Mouse (Mus musculus): ENCODE data around the gene Pebp1. TPM values are rescaled to one million over a fixed set of nuclear protein-coding genes. Genes with fewer than 3 reads are reported as not detected.

Gene Pebp1
- polyA plus RNA-seq, 1 experiment = 3,275 TPM

DNA sequence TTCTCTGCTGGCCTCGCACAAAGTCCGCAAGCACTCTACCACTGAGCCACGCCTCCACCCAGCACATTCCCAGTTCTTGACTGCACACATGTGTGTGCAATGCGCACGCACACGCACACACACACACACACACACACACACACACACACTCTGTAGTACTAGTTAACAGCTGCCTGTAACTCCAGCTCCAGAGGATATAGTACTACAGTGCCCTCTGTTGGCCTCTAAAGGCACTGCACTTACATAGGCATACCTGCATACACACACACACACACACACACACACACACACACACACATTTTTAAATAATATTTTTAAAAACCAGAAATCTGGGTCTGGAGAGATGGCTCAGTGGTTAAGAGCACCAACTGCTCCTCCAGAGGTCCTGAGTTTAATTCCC lies 9.6 kb downstream of the Pebp1 start:
- Histone ChIP-seq H3K27me3 (ENCODE audit: control insufficient read depth, insufficient read depth, low read length) (no peaks in the 10 kb centered on the region), H3K4me1 (ENCODE audit: control insufficient read depth, insufficient read depth, low read length) (no peaks in the 10 kb centered on the region), H3K36me3 (ENCODE audit: control insufficient read depth, insufficient read depth, low read length) (no peaks in the 10 kb centered on the region), H3K4me3 (ENCODE audit: control insufficient read depth, low read depth, low read length) (no peak overlapping the region), H3K27ac (ENCODE audit: control insufficient read depth, insufficient read depth, low read depth, low read length) (no peak overlapping the region)
- peak; percentile 10; the same call in 1 of the 2 replicates for TF ChIP-seq CTCF (IDR thresholded peaks at IDR 0.05; ENCODE audit: control insufficient read depth, insufficient read depth, insufficient replicate concordance, low read depth, low read length)
- TF ChIP-seq POLR2A (IDR thresholded peaks at IDR 0.05; ENCODE audit: control insufficient read depth, low read depth, low read length) = no peak

DNA sequence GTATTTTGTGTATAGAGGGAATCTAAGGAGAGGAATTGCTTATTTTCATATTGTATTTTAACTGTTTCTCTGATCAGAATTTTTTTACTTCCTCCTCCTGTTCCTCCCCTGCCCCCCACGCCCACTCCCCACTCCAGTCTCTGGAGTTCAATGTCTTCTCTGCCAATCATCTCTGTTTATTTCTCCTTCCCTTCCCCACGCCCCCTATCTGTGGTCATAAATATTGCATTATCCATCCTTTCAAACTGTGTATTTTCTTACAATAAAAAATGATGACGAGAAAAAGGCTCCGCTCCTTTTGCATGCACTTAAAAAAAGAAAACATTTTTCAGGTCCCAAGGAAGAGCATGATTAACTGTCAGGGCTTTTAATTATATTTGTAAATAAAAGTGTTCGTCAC lies 12.6 kb downstream of the Pebp1 start:
- no peak overlapping the region for H3K27ac ChIP-seq (ENCODE audit: control insufficient read depth, insufficient read depth, low read depth, low read length)
- H3K36me3 ChIP-seq (ENCODE audit: control insufficient read depth, insufficient read depth, low read length) = no peaks in the 10 kb centered on the region
- TF ChIP-seq CTCF (IDR thresholded peaks at IDR 0.05; ENCODE audit: control insufficient read depth, insufficient read depth, insufficient replicate concordance, low read depth, low read length) = no peak
- no peak for TF ChIP-seq POLR2A (IDR thresholded peaks at IDR 0.05; ENCODE audit: control insufficient read depth, low read depth, low read length)
- no peak overlapping the region for H3K4me3 ChIP-seq (ENCODE audit: control insufficient read depth, low read depth, low read length)
- H3K4me1 ChIP-seq (ENCODE audit: control insufficient read depth, insufficient read depth, low read length) = no peaks in the 10 kb centered on the region
- no peaks in the 10 kb centered on the region for H3K27me3 ChIP-seq (ENCODE audit: control insufficient read depth, insufficient read depth, low read length)

DNA sequence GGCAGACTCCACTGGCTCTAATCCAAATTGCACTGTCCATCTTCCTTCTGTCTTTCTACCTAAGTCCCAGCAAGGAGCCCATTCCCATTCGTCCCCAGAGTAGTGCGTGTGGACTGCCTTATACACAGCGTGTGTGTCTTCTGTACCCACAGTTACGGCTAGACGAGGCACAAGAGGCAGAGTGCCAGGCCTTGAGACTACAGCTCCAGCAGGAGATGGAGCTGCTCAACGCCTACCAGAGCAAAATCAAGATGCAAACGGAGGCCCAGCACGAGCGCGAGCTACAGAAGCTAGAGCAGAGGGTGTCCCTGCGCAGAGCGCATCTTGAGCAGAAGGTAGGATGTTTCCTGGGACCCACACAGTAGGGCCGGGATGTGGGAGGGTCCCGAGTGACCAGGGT lies 15.5 kb downstream of the Pebp1 start:
- Histone ChIP-seq H3K4me1 (ENCODE audit: control insufficient read depth, insufficient read depth, low read length) (no peaks in the 10 kb centered on the region), H3K4me3 (ENCODE audit: control insufficient read depth, low read depth, low read length) (no peak overlapping the region), H3K36me3 (ENCODE audit: control insufficient read depth, insufficient read depth, low read length) (no peaks in the 10 kb centered on the region), H3K27ac (ENCODE audit: control insufficient read depth, insufficient read depth, low read depth, low read length) (no peak overlapping the region), H3K27me3 (ENCODE audit: control insufficient read depth, insufficient read depth, low read length) (no peaks in the 10 kb centered on the region)
- TF ChIP-seq CTCF (IDR thresholded peaks at IDR 0.05; ENCODE audit: control insufficient read depth, insufficient read depth, insufficient replicate concordance, low read depth, low read length) (no peak), POLR2A (IDR thresholded peaks at IDR 0.05; ENCODE audit: control insufficient read depth, low read depth, low read length) (no peak)

DNA sequence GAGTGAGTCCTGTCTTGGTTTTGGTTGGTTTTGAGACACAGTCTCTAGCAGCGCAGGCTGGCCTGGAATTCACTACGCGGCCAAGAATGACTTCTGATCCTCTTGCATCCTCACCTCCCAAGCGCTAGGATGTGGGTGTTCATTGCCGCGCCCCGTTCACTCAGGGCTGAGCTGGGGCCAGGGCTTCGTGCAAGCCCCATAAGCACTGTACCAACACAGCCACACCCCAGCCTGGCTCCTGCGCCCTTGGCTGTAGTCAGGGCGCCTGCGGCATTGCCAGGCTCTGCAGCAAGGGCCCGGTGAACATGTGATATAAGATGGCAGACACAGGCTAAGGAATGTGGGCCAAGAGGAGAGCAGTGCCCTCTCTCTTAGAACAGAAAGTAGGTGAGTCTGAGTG lies 18.0 kb downstream of the Pebp1 start:
- no peak overlapping the region for H3K27ac ChIP-seq (ENCODE audit: control insufficient read depth, insufficient read depth, low read depth, low read length)
- no peaks in the 10 kb centered on the region for H3K27me3 ChIP-seq (ENCODE audit: control insufficient read depth, insufficient read depth, low read length)
- H3K4me3 ChIP-seq (ENCODE audit: control insufficient read depth, low read depth, low read length) = no peak overlapping the region
- H3K4me1 ChIP-seq (ENCODE audit: control insufficient read depth, insufficient read depth, low read length) = no peaks in the 10 kb centered on the region
- TF ChIP-seq POLR2A (IDR thresholded peaks at IDR 0.05; ENCODE audit: control insufficient read depth, low read depth, low read length) = no peak
- no peak for TF ChIP-seq CTCF (IDR thresholded peaks at IDR 0.05; ENCODE audit: control insufficient read depth, insufficient read depth, insufficient replicate concordance, low read depth, low read length)
- no peaks in the 10 kb centered on the region for H3K36me3 ChIP-seq (ENCODE audit: control insufficient read depth, insufficient read depth, low read length)

DNA sequence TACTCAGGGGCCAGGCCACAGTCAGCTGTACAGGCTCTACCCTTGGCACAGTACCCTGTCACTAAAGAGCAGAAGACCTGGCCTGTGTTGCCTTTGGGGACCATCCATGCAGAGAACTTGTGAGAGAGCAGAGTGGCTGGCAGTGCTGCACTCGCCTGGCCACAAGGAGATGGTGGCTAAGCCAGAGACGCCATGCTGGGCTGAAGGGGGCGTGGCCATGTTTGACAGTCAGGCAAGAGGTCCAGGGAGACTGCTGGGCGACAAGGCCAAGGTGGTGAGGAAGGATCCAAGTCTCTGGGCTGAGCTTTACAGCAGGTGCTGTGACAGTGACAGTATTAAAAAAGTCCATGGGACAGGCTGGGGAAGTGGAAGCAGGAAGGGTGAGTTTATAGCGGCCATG lies 18.7 kb downstream of the Pebp1 start:
- no peaks in the 10 kb centered on the region for H3K36me3 ChIP-seq (ENCODE audit: control insufficient read depth, insufficient read depth, low read length)
- peaks cover 2% of the 10 kb centered on the region; the same call in 1 of the 2 replicates for H3K4me1 ChIP-seq (ENCODE audit: control insufficient read depth, insufficient read depth, low read length)
- TF ChIP-seq CTCF (IDR thresholded peaks at IDR 0.05; ENCODE audit: control insufficient read depth, insufficient read depth, insufficient replicate concordance, low read depth, low read length) = no peak
- no peak for TF ChIP-seq POLR2A (IDR thresholded peaks at IDR 0.05; ENCODE audit: control insufficient read depth, low read depth, low read length)
- no peaks in the 10 kb centered on the region for H3K27me3 ChIP-seq (ENCODE audit: control insufficient read depth, insufficient read depth, low read length)
- no peak overlapping the region for H3K4me3 ChIP-seq (ENCODE audit: control insufficient read depth, low read depth, low read length)
- H3K27ac ChIP-seq (ENCODE audit: control insufficient read depth, insufficient read depth, low read depth, low read length) = no peak overlapping the region

DNA sequence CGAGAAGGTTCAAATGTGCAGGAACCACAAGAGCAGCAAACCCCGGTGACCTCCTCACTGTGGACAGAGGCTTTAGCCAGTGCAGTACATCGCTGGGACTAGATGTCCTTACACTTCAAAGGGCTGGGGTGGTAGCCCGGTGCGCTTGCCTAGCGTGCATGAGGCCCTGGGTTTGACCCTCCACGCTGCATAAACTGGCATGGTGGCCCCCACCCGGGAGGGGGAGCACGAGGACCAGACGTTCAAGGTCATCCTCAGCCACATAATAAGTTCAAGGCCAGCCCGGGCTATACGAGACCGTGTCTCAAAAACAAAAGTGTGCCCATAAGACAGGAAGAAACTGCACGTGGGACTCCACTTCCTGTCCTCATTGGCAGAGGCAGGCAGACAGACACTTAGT lies 19.5 kb downstream of the Pebp1 start:
- no peak for TF ChIP-seq POLR2A (IDR thresholded peaks at IDR 0.05; ENCODE audit: control insufficient read depth, low read depth, low read length)
- no peak for TF ChIP-seq CTCF (IDR thresholded peaks at IDR 0.05; ENCODE audit: control insufficient read depth, insufficient read depth, insufficient replicate concordance, low read depth, low read length)
- Histone ChIP-seq H3K27ac (ENCODE audit: control insufficient read depth, insufficient read depth, low read depth, low read length) (no peak overlapping the region), H3K27me3 (ENCODE audit: control insufficient read depth, insufficient read depth, low read length) (no peaks in the 10 kb centered on the region), H3K4me1 (ENCODE audit: control insufficient read depth, insufficient read depth, low read length) (peaks cover 4% of the 10 kb centered on the region; the same call in 1 of the 2 replicates), H3K4me3 (ENCODE audit: control insufficient read depth, low read depth, low read length) (no peak overlapping the region), H3K36me3 (ENCODE audit: control insufficient read depth, insufficient read depth, low read length) (no peaks in the 10 kb centered on the region)

DNA sequence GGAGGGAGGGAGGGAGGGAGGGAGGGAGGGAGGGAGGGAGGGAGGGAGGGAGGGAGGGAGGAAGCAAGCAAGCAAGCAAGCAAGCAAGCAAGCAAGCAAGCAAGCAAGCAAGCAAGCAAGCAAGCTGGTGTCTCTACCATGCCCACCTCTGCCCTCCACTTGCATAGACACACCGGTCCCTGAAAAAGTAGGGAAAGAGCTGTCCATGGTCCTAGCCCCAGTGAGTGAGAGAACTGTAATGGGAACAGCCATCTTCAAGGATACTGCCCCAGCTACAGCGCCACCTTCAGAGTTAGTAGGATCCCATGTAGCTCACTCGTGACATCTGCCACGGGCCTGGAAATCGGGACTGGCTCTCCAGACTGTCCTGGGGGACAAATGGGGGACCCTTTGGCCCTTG lies 22.7 kb downstream of the Pebp1 start:
- no peak for TF ChIP-seq POLR2A (IDR thresholded peaks at IDR 0.05; ENCODE audit: control insufficient read depth, low read depth, low read length)
- no peak for TF ChIP-seq CTCF (IDR thresholded peaks at IDR 0.05; ENCODE audit: control insufficient read depth, insufficient read depth, insufficient replicate concordance, low read depth, low read length)
- Histone ChIP-seq H3K4me1 (ENCODE audit: control insufficient read depth, insufficient read depth, low read length) (peaks cover 4% of the 10 kb centered on the region; the same call in 1 of the 2 replicates), H3K27ac (ENCODE audit: control insufficient read depth, insufficient read depth, low read depth, low read length) (no peak overlapping the region), H3K4me3 (ENCODE audit: control insufficient read depth, low read depth, low read length) (no peak overlapping the region), H3K27me3 (ENCODE audit: control insufficient read depth, insufficient read depth, low read length) (no peaks in the 10 kb centered on the region), H3K36me3 (ENCODE audit: control insufficient read depth, insufficient read depth, low read length) (no peaks in the 10 kb centered on the region)

DNA sequence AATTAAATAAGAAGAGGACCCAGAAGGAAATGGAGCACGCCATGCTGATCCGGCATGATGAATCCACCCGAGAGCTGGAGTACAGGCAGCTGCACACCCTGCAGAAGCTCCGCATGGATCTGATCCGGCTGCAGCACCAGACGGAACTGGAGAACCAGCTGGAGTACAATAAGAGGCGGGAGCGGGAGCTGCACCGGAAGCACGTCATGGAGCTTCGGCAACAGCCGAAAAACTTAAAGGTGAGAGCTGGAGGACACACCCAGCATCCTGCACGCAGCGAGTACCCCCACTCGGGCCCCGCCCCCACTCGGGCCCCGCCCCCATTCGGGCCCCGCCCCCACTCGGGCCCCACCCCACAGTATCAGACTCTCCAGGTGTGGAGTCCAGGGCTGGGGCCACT lies 23.9 kb downstream of the Pebp1 start:
- peaks cover 4% of the 10 kb centered on the region; the same call in 1 of the 2 replicates for H3K4me1 ChIP-seq (ENCODE audit: control insufficient read depth, insufficient read depth, low read length)
- no peak overlapping the region for H3K4me3 ChIP-seq (ENCODE audit: control insufficient read depth, low read depth, low read length)
- no peaks in the 10 kb centered on the region for H3K36me3 ChIP-seq (ENCODE audit: control insufficient read depth, insufficient read depth, low read length)
- no peaks in the 10 kb centered on the region for H3K27me3 ChIP-seq (ENCODE audit: control insufficient read depth, insufficient read depth, low read length)
- H3K27ac ChIP-seq (ENCODE audit: control insufficient read depth, insufficient read depth, low read depth, low read length) = no peak overlapping the region
- no peak for TF ChIP-seq CTCF (IDR thresholded peaks at IDR 0.05; ENCODE audit: control insufficient read depth, insufficient read depth, insufficient replicate concordance, low read depth, low read length)
- TF ChIP-seq POLR2A (IDR thresholded peaks at IDR 0.05; ENCODE audit: control insufficient read depth, low read depth, low read length) = no peak
